ENCODE assay signal across 27 mouse cellular contexts in genomic region chr1:36871238-36871637, GRCm38 (mm10).
A peak's percentile ranks its signal among the peaks of the same experiment; 100 is the strongest.
DNase-seq lines count a peak whose midpoint lies in the region; ATAC-seq and TF ChIP-seq lines count a peak whose summit lies in the region.
"Had no signal": no experiment of that assay in that cellular context is flagged by ENCODE, and none has a peak within 500 bp of the region (broad histone marks: within the 10 kb centered on the region; RNA-seq: fewer than 3 reads in every experiment).

No protein-coding gene starts in this region.

- DNase-seq in adrenal gland, adult 2 months: peak; percentile 46
- no peak for DNase-seq in adrenal gland, postnatal 4 days (ENCODE audit: low spot score in 2 of 2)
- DNase-seq in midbrain, postnatal 0 days (ENCODE audit: low spot score): no peak
- no peak for DNase-seq in midbrain, embryonic 11.5 days (ENCODE audit: low spot score, missing footprints)
- no peak for DNase-seq in natural killer cell, adult 2 months (ENCODE audit: low spot score in 2 of 2)
- DNase-seq: adrenal gland, adult 8-10 months; adrenal gland, postnatal 25 days; B cell, adult 2 months; cerebellum, adult 18-20 months; cerebellum, adult 9-10 months; cerebellum, postnatal 14 days; gastrocnemius, postnatal 14 days; heart, adult 18-20 months; heart, postnatal 10 days; heart, postnatal 36 days had no signal

- no peaks in the 10 kb centered on the region for H3K4me1 ChIP-seq in midbrain, postnatal 0 days (ENCODE audit: insufficient read depth, low read length)
- H3K4me1 ChIP-seq in midbrain, embryonic 11.5 days (ENCODE audit: control insufficient read depth, insufficient read depth, low read length): 0 out of 2 replicates have a peak, but pooled peaks cover 2% of the 10 kb centered on the region
- no peaks in the 10 kb centered on the region for H3K4me1 ChIP-seq in stomach, embryonic 16.5 days (ENCODE audit: control insufficient read depth, insufficient read depth, low read length)
- H3K4me1 ChIP-seq: forebrain, embryonic 13.5 days; hindbrain, embryonic 13.5 days had no signal

- H3K4me2 ChIP-seq in midbrain, postnatal 0 days (ENCODE audit: low read depth, low read length, poor library complexity, severe bottlenecking): no peak overlapping the region
- no peak overlapping the region for H3K4me2 ChIP-seq in midbrain, embryonic 11.5 days
- H3K4me2 ChIP-seq in stomach, embryonic 16.5 days (ENCODE audit: low read depth, low read length): no peak overlapping the region
- H3K4me2 ChIP-seq: forebrain, embryonic 13.5 days; heart, embryonic 12.5 days; heart, embryonic 15.5 days; hindbrain, embryonic 13.5 days had no signal

- H3K4me3 ChIP-seq in midbrain, postnatal 0 days (ENCODE audit: low read depth, low read length): no peak overlapping the region
- no peak overlapping the region for H3K4me3 ChIP-seq in midbrain, embryonic 11.5 days (ENCODE audit: low read depth, low read length)
- H3K4me3 ChIP-seq in stomach, embryonic 16.5 days (replicated peaks; ENCODE audit: low read length): no peak overlapping the region
- H3K4me3 ChIP-seq: forebrain, embryonic 10.5 days; forebrain, embryonic 13.5 days; heart, embryonic 12.5 days; heart, embryonic 15.5 days; hindbrain, embryonic 10.5 days; hindbrain, embryonic 13.5 days had no signal

- peaks cover 14% of the 10 kb centered on the region; the same call in 1 of the 2 replicates for H3K36me3 ChIP-seq in midbrain, postnatal 0 days (ENCODE audit: insufficient read depth, low read length)
- H3K36me3 ChIP-seq in midbrain, embryonic 11.5 days (ENCODE audit: control insufficient read depth, insufficient read depth, low read length): no peaks in the 10 kb centered on the region
- H3K36me3 ChIP-seq in stomach, embryonic 16.5 days (ENCODE audit: control insufficient read depth, insufficient read depth, low read length): no peaks in the 10 kb centered on the region

- no peak for TF ChIP-seq CTCF in midbrain, postnatal 0 days (IDR thresholded peaks at IDR 0.05)

- 0 out of 2 replicates have a peak overlapping the region, but pooled peaks have one; percentile 4 for H3K9ac ChIP-seq in midbrain, postnatal 0 days (replicated peaks; ENCODE audit: low read length, poor library complexity, severe bottlenecking)
- H3K9ac ChIP-seq in midbrain, embryonic 11.5 days (ENCODE audit: low read length): no peak overlapping the region
- H3K9ac ChIP-seq in stomach, embryonic 16.5 days (ENCODE audit: low read length): no peak overlapping the region
- H3K9ac ChIP-seq: forebrain, embryonic 13.5 days; heart, embryonic 12.5 days; heart, embryonic 15.5 days; hindbrain, embryonic 13.5 days had no signal

- WGBS in midbrain, postnatal 0 days: 83% methylated on average over 4 of the region's 4 CpGs
- WGBS in midbrain, embryonic 11.5 days: 77% methylated on average over 4 of the region's 4 CpGs
- WGBS in stomach, embryonic 16.5 days: 40% methylated on average over 4 of the region's 4 CpGs

- ATAC-seq in midbrain, postnatal 0 days (ENCODE audit: low FRiP score): no peak
- no peak for ATAC-seq in midbrain, embryonic 11.5 days (ENCODE audit: low FRiP score)
- no peak for ATAC-seq in stomach, embryonic 16.5 days (ENCODE audit: insufficient read depth, low FRiP score)
- no peak for ATAC-seq in granulocyte monocyte progenitor cell, adult 5-6 weeks (replicated peaks; ENCODE audit: poor library complexity, severe bottlenecking)
- ATAC-seq: forebrain, embryonic 13.5 days; forebrain, embryonic 16.5 days; hindbrain, embryonic 16.5 days had no signal

- no peaks in the 10 kb centered on the region for H3K9me3 ChIP-seq in midbrain, postnatal 0 days (ENCODE audit: low read length)
- no peaks in the 10 kb centered on the region for H3K9me3 ChIP-seq in midbrain, embryonic 11.5 days (ENCODE audit: control insufficient read depth, low read length)
- H3K9me3 ChIP-seq in stomach, embryonic 16.5 days (replicated peaks; ENCODE audit: control insufficient read depth, low read length): no peaks in the 10 kb centered on the region
- H3K9me3 ChIP-seq: forebrain, embryonic 10.5 days; forebrain, embryonic 13.5 days; G1E; heart, embryonic 12.5 days; heart, embryonic 15.5 days; hindbrain, embryonic 10.5 days; hindbrain, embryonic 13.5 days had no signal

- no peak overlapping the region for H3K27ac ChIP-seq in midbrain, postnatal 0 days (ENCODE audit: low read depth, low read length)
- H3K27ac ChIP-seq in midbrain, embryonic 11.5 days (ENCODE audit: low read depth, low read length): no peak overlapping the region
- H3K27ac ChIP-seq in stomach, embryonic 16.5 days (ENCODE audit: low read length): peak overlapping the region; percentile 35; the same call in 1 of the 2 replicates
- H3K27ac ChIP-seq: forebrain, embryonic 10.5 days; forebrain, embryonic 13.5 days; heart, embryonic 15.5 days; hindbrain, embryonic 10.5 days; hindbrain, embryonic 13.5 days had no signal

- H3K27me3 ChIP-seq in midbrain, postnatal 0 days (ENCODE audit: insufficient read depth, low read length): no peaks in the 10 kb centered on the region
- H3K27me3 ChIP-seq in midbrain, embryonic 11.5 days (ENCODE audit: control insufficient read depth, insufficient read depth, low read length): no peaks in the 10 kb centered on the region
- no peaks in the 10 kb centered on the region for H3K27me3 ChIP-seq in stomach, embryonic 16.5 days (ENCODE audit: control insufficient read depth, insufficient read depth, low read length)
- H3K27me3 ChIP-seq: CH12.LX; forebrain, embryonic 13.5 days; heart, embryonic 12.5 days; heart, embryonic 15.5 days; hindbrain, embryonic 13.5 days had no signal
